In the genomic region with DNA sequence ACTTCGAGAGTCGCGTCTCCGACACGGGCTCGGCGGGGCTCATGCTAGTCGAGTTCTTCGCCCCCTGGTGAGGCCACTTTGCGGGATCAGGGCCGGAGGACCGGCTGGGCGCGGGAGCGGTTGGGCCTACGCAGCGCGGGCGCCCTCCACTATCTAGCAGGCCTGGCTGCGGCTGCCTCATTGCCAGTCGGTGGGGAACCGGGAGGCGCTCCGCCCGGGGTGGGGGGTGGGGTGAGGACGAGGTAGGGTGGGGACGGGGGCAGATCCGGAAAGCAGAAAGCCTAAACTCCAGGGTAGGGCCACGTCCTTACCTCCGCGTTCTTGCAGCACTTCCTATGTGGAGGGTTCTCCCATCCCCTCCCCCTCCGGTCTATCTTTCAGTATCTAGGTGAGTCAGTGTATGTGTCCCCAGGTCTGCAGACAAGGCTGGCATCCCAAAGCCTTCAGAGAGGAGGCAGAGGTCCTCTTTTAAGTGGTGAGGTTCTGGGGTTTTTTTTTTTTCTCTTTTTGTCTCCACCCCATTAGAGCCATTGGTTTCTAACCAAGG, we compare ENCODE assay signal across 1 mouse cellular context.
TF ChIP-seq lines count a peak whose summit lies in the region.

No protein-coding gene starts in this region.

TF ChIP-seq in CH12.LX, 34 proteins besides CTCF, POLR2A, EP300 and RAD21:
- TF ChIP-seq TCF12 (IDR thresholded peaks at IDR 0.05; ENCODE audit: low read depth, low read length): no peak
- TF ChIP-seq CHD1 (IDR thresholded peaks at IDR 0.05; ENCODE audit: low read depth, low read length): peak; percentile 82
- TF ChIP-seq MXI1 (IDR thresholded peaks at IDR 0.05; ENCODE audit: low read depth, low read length): peak; percentile 58
- no peak for TF ChIP-seq SMC3 (IDR thresholded peaks at IDR 0.05; ENCODE audit: low read depth, low read length)
- TF ChIP-seq ETS1 (conservative IDR thresholded peaks at IDR 0.05; ENCODE audit: low read depth, low read length): 0 out of 2 replicates have a peak, but pooled peaks have one; percentile 17
- peak; percentile 59 for TF ChIP-seq ELF1 (IDR thresholded peaks at IDR 0.05; ENCODE audit: low read depth, low read length)
- peak; percentile 84 for TF ChIP-seq SIN3A (IDR thresholded peaks at IDR 0.05; ENCODE audit: low read length)
- TF ChIP-seq MAZ (IDR thresholded peaks at IDR 0.05; ENCODE audit: low read depth, low read length): no peak
- TF ChIP-seq CHD2 (IDR thresholded peaks at IDR 0.05; ENCODE audit: low read length): peak; percentile 73
- no peak for TF ChIP-seq PAX5 (IDR thresholded peaks at IDR 0.05; ENCODE audit: low read length)
- TF ChIP-seq MYC (IDR thresholded peaks at IDR 0.05; ENCODE audit: low read depth, low read length): 0 out of 2 replicates have a peak, but pooled peaks have one; percentile 45
- no peak for TF ChIP-seq ZMIZ1 (IDR thresholded peaks at IDR 0.05; ENCODE audit: low read depth, low read length)
- TF ChIP-seq GABPA (IDR thresholded peaks at IDR 0.05; ENCODE audit: insufficient replicate concordance, low read depth, low read length): no peak
- TF ChIP-seq ZNF384 (IDR thresholded peaks at IDR 0.05; ENCODE audit: low read depth, low read length): peak; percentile 64
- peak; percentile 18; the same call in 1 of the 2 replicates for TF ChIP-seq MAX (IDR thresholded peaks at IDR 0.05; ENCODE audit: low read length)
